Comparison of ENCODE assay signal across 9 mouse cellular contexts in genomic region chr1:133024426-133024825, GRCm38 (mm10). TPM values are rescaled to one million over a fixed set of nuclear protein-coding genes. Genes with fewer than 3 reads are reported as not detected.
DNase-seq lines count a peak whose midpoint lies in the region; ATAC-seq and TF ChIP-seq lines count a peak whose summit lies in the region.
"Had no signal": no experiment of that assay in that cellular context is flagged by ENCODE, and none has a peak within 500 bp of the region (broad histone marks: within the 10 kb centered on the region; RNA-seq: fewer than 3 reads in every experiment).

No protein-coding gene starts in this region.

- H3K36me3 ChIP-seq in heart, embryonic 13.5 days = peaks cover 7% of the 10 kb centered on the region
- H3K36me3 ChIP-seq in ES-Bruce4 (ENCODE audit: control insufficient read depth, insufficient read depth, low read length, poor library complexity, severe bottlenecking) = peaks cover 4% of the 10 kb centered on the region
- peaks cover 21% of the 10 kb centered on the region for H3K36me3 ChIP-seq in hindbrain, embryonic 10.5 days
- no peaks in the 10 kb centered on the region for H3K36me3 ChIP-seq in midbrain, embryonic 11.5 days (ENCODE audit: control insufficient read depth, insufficient read depth, low read length)

- TF ChIP-seq CTCF in ES-Bruce4 (IDR thresholded peaks at IDR 0.05; ENCODE audit: low read depth, low read length) = no peak

- ATAC-seq in heart, embryonic 13.5 days (ENCODE audit: extremely low read depth, insufficient number of reproducible peaks, low FRiP score, low TSS enrichment) = no peak
- peak; percentile 30; the same call in 1 of the 2 replicates for ATAC-seq in midbrain, embryonic 11.5 days (ENCODE audit: low FRiP score)
- ATAC-seq in frontal cortex, adult (ENCODE audit: low TSS enrichment) = no peak

- H3K4me3 ChIP-seq in heart, embryonic 13.5 days = peak overlapping the region; percentile 83
- H3K4me3 ChIP-seq in ES-Bruce4 (ENCODE audit: low read depth, low read length) = peak overlapping the region; percentile 98
- H3K4me3 ChIP-seq in hindbrain, embryonic 10.5 days = peak overlapping the region; percentile 98
- H3K4me3 ChIP-seq in midbrain, embryonic 11.5 days (ENCODE audit: low read depth, low read length) = peak overlapping the region; percentile 85

- peak overlapping the region; percentile 89 for H3K27ac ChIP-seq in heart, embryonic 13.5 days (replicated peaks)
- H3K27ac ChIP-seq in ES-Bruce4 (ENCODE audit: insufficient read depth, low read length) = no peak overlapping the region
- peak overlapping the region; percentile 99 for H3K27ac ChIP-seq in hindbrain, embryonic 10.5 days
- no peak overlapping the region for H3K27ac ChIP-seq in midbrain, embryonic 11.5 days (ENCODE audit: low read depth, low read length)

- peak overlapping the region; percentile 96 for H3K9ac ChIP-seq in heart, embryonic 13.5 days
- H3K9ac ChIP-seq in ES-Bruce4 (ENCODE audit: low read depth, poor library complexity, severe bottlenecking) = peak overlapping the region; percentile 96
- peak overlapping the region; percentile 97 for H3K9ac ChIP-seq in midbrain, embryonic 11.5 days (ENCODE audit: low read length)

- no peak for DNase-seq in heart, adult 18-20 months
- no peak for DNase-seq in hindbrain, embryonic 10.5 days (ENCODE audit: low spot score)
- peak; percentile 73 for DNase-seq in midbrain, embryonic 11.5 days (ENCODE audit: low spot score, missing footprints)
- DNase-seq in embryo, embryonic 9.5 days (ENCODE audit: extremely low spot score) = no peak
- no peak for DNase-seq in spleen, postnatal 14 days (ENCODE audit: low spot score in 2 of 2)

- TF ChIP-seq EP300 in ES-Bruce4 (IDR thresholded peaks at IDR 0.05; ENCODE audit: insufficient read depth, low read depth, low read length) = no peak

- H3K4me1 ChIP-seq in heart, embryonic 13.5 days = peaks cover 24% of the 10 kb centered on the region
- no peaks in the 10 kb centered on the region for H3K4me1 ChIP-seq in ES-Bruce4 (ENCODE audit: control insufficient read depth, insufficient read depth, low read length)
- peaks cover 14% of the 10 kb centered on the region for H3K4me1 ChIP-seq in hindbrain, embryonic 10.5 days (replicated peaks)
- peaks cover 6% of the 10 kb centered on the region for H3K4me1 ChIP-seq in midbrain, embryonic 11.5 days (ENCODE audit: control insufficient read depth, insufficient read depth, low read length)

- TF ChIP-seq POLR2A in ES-Bruce4 (IDR thresholded peaks at IDR 0.05; ENCODE audit: insufficient read depth, low read length) = no peak

- WGBS in heart, embryonic 13.5 days = 35% methylated on average over 7 of the region's 7 CpGs
- WGBS in hindbrain, embryonic 10.5 days = 41% methylated on average over 7 of the region's 7 CpGs
- WGBS in midbrain, embryonic 11.5 days = 39% methylated on average over 7 of the region's 7 CpGs

- no peaks in the 10 kb centered on the region for H3K9me3 ChIP-seq in heart, embryonic 13.5 days
- no peaks in the 10 kb centered on the region for H3K9me3 ChIP-seq in ES-Bruce4 (replicated peaks; ENCODE audit: control insufficient read depth, insufficient read depth, low read length, poor library complexity, severe bottlenecking)
- no peaks in the 10 kb centered on the region for H3K9me3 ChIP-seq in hindbrain, embryonic 10.5 days
- no peaks in the 10 kb centered on the region for H3K9me3 ChIP-seq in midbrain, embryonic 11.5 days (ENCODE audit: control insufficient read depth, low read length)

- no peaks in the 10 kb centered on the region for H3K27me3 ChIP-seq in heart, embryonic 13.5 days (replicated peaks)
- no peaks in the 10 kb centered on the region for H3K27me3 ChIP-seq in ES-Bruce4 (ENCODE audit: control insufficient read depth, insufficient read depth, low read length, poor library complexity, severe bottlenecking)
- no peaks in the 10 kb centered on the region for H3K27me3 ChIP-seq in hindbrain, embryonic 10.5 days (ENCODE audit: insufficient read depth, poor library complexity, severe bottlenecking)
- H3K27me3 ChIP-seq in midbrain, embryonic 11.5 days (ENCODE audit: control insufficient read depth, insufficient read depth, low read length) = no peaks in the 10 kb centered on the region
- H3K27me3 ChIP-seq: Patski had no signal

- H3K4me2 ChIP-seq in heart, embryonic 13.5 days = peak overlapping the region; percentile 78
- peak overlapping the region; percentile 67 for H3K4me2 ChIP-seq in midbrain, embryonic 11.5 days

RNA-seq across cellular contexts. Expression of gene Mdm4, which starts 5.9 kb away (rescaled TPM):
- 19.2 and 23.4 TPM in 2 replicates for polyA plus RNA-seq in heart, embryonic 13.5 days (2015; fragmentation: Nextera tagmentation; extraction: Ambion mirVana)
- total RNA-seq in heart, adult 18-20 months (2021) = 10 to 100 TPM; 19.7 to 27.7 TPM
- polyA plus RNA-seq in ES-Bruce4 (2011; ENCODE audit: insufficient read depth, insufficient read length, low read depth, missing spikeins) = 484 and 490 TPM in 2 replicates
- 31.9 and 36.3 TPM in 2 replicates for polyA plus RNA-seq in hindbrain, embryonic 10.5 days (2016; fragmentation: Nextera tagmentation; extraction: Ambion mirVana)
- 36.5 TPM in 2 replicates for polyA plus RNA-seq in midbrain, embryonic 11.5 days (2014; fragmentation: Nextera tagmentation; extraction: Ambion mirVana)

RNA-seq across cellular contexts. Expression of gene Pik3c2b, which starts 21.0 kb away (rescaled TPM):
- polyA plus RNA-seq in heart, embryonic 13.5 days (2015; fragmentation: Nextera tagmentation; extraction: Ambion mirVana) = 8.5 and 9.5 TPM in 2 replicates
- 10 to 100 TPM; 13.9 to 14.3 TPM for total RNA-seq in heart, adult 18-20 months (2021)
- 6.0 and 6.4 TPM in 2 replicates for polyA plus RNA-seq in ES-Bruce4 (2011; ENCODE audit: insufficient read depth, insufficient read length, low read depth, missing spikeins)
- polyA plus RNA-seq in hindbrain, embryonic 10.5 days (2016; fragmentation: Nextera tagmentation; extraction: Ambion mirVana) = 16.8 and 20.8 TPM in 2 replicates
- 15.5 and 16.3 TPM in 2 replicates for polyA plus RNA-seq in midbrain, embryonic 11.5 days (2014; fragmentation: Nextera tagmentation; extraction: Ambion mirVana)

Comparison
In these comparisons a context has a peak if more than half of its experiments do, and no peak if none do; other contexts are left out.
1. H3K27ac ChIP-seq: peak in heart, embryonic 13.5 days (single experiment) and hindbrain, embryonic 10.5 days (single experiment); none in ES-Bruce4 (single experiment) and midbrain, embryonic 11.5 days (single experiment).
2. RNA of gene Mdm4, which starts 5.9 kb away (polyA plus RNA-seq): 484 to 490 TPM in ES-Bruce4; 36.5 TPM in midbrain, embryonic 11.5 days, 31.9 to 36.3 TPM in hindbrain, embryonic 10.5 days and 19.2 to 23.4 TPM in heart, embryonic 13.5 days; every median in the first group is over 10 times any median in the second.
3. Peak in every context shown above with its lines, with median percentiles within 50 percentile points of each other: H3K4me3 ChIP-seq and H3K9ac ChIP-seq.